Mouse (Mus musculus) macrophage (primary cell): ENCODE measurements around the gene Gsdme. TPM values are rescaled to one million over a fixed set of nuclear protein-coding genes. Genes with fewer than 3 reads are reported as not detected.

Experiments
- H3K27ac ChIP-seq: fragments of 350-480 bp; formaldehyde crosslinking; 2 replicates; pipeline ENCODE4 v1.9.0; 2021
- H3K36me3 ChIP-seq: fragments of 350-480 bp; formaldehyde crosslinking; 2 replicates; pipeline ENCODE4 v1.9.0; 2021; ENCODE audit errors: inconsistent target
- H3K4me3 ChIP-seq: fragments of 350-480 bp; formaldehyde crosslinking; 2 replicates; pipeline ENCODE4 v1.9.0; 2021; ENCODE audit errors: inconsistent target
- H3K79me2 ChIP-seq: fragments of 350-480 bp; formaldehyde crosslinking; 2 replicates; pipeline ENCODE4 v1.9.0; 2021; ENCODE audit errors: inconsistent target
- WGBS: methylation state at CpG from one replicate; pipeline ENCODE4 v1.1.7; 2026; ENCODE audit warnings: inconsistent platforms; ENCODE audit not compliant: missing documents; 5-methylcytosine and 5-hydroxymethylcytosine counted together
- polyA plus RNA-seq: library from polyadenylated mRNA; stranded (reverse); fragments of 250-400 nt; gene quantifications from 3 replicates; pipeline ENCODE4 v1.2.4, GENCODE M21; 2018; ENCODE audit warnings: inconsistent platforms
- total RNA-seq, 78 experiments: library from RNA; depleted of rRNA; stranded (reverse); fragments of 250-400 nt; gene quantifications; 1 replicate in 9 of 78; 2 replicates in 24 of 78; 3 replicates in 43 of 78; 4 replicates in 2 of 78; pipeline ENCODE4 v1.2.4; 2018; ENCODE audit warnings: inconsistent platforms in 56 of 78

Gene Gsdme
- 1 to 10 TPM in 24 of 26 experiments, under 1 TPM in 2; 0.67 to 9.3 (median 3.3) TPM for total RNA-seq (2018; cell fraction: chromatin; rRNA removed)
- total RNA-seq (2018; cell fraction: cytosol; rRNA removed) = 1 to 10 TPM; 2.7 to 5.4 (median 4.1) TPM
- 10 to 100 TPM in 1 of 26 experiments, 1 to 10 TPM in 25; 1.4 to 18.3 (median 3.7) TPM for total RNA-seq (2018; cell fraction: nucleus; rRNA removed)
- 3.0 to 13.4 TPM (median 4.4 TPM) in 3 replicates for polyA plus RNA-seq

GRCm38 (mm10) chr6:50263670-50264069 lies at the start of gene Gsdme:
TSS of gene Gsdme (minus strand) at chr6:50263862.
- Histone ChIP-seq H3K4me3 (no peak within 1 kb of the TSS), H3K27ac (no peak within 1 kb of the TSS), H3K36me3 (no peaks in the 10 kb centered on the region), H3K79me2 (no peaks in the 10 kb centered on the region)
- WGBS = 36% methylated on average over 6 of the region's 6 CpGs

GRCm38 (mm10) chr6:50312647-50313046 lies 49.0 kb upstream of the Gsdme start:
- 68% methylated on average over 4 of the region's 4 CpGs for WGBS
- Histone ChIP-seq H3K27ac (no peak overlapping the region), H3K79me2 (no peaks in the 10 kb centered on the region), H3K4me3 (no peak overlapping the region), H3K36me3 (no peaks in the 10 kb centered on the region)

- 84% methylated on average over 6 of the region's 6 CpGs for WGBS
- no peak overlapping the region for H3K27ac ChIP-seq
- no peak overlapping the region for H3K4me3 ChIP-seq
- no peaks in the 10 kb centered on the region for H3K36me3 ChIP-seq
- H3K79me2 ChIP-seq = no peaks in the 10 kb centered on the region
Observed at GRCm38 (mm10) chr6:50309019-50309418, 45.4 kb upstream of the Gsdme start.

- Histone ChIP-seq H3K36me3 (no peaks in the 10 kb centered on the region), H3K27ac (peak overlapping the region; percentile 95)
- 12% methylated on average over 4 of the region's 4 CpGs for WGBS
Observed at GRCm38 (mm10) chr6:50306625-50307024, 43.0 kb upstream of the Gsdme start.

GRCm38 (mm10) chr6:50304949-50305491 lies 41.4 kb upstream of the Gsdme start:
- Histone ChIP-seq H3K27ac (peak overlapping the region; percentile 95), H3K4me3 (no peak overlapping the region), H3K36me3 (no peaks in the 10 kb centered on the region), H3K79me2 (no peaks in the 10 kb centered on the region)
- WGBS = 0% methylated on average over 4 of the region's 4 CpGs

More at GRCm38 (mm10) chr6:50306625-50307024, 43.0 kb upstream of the Gsdme start:
- Histone ChIP-seq H3K79me2 (no peaks in the 10 kb centered on the region), H3K4me3 (no peak overlapping the region)

- 92% methylated on average over 7 of the region's 7 CpGs for WGBS
- no peak overlapping the region for H3K27ac ChIP-seq
- no peak overlapping the region for H3K4me3 ChIP-seq
- H3K79me2 ChIP-seq = no peaks in the 10 kb centered on the region
- no peaks in the 10 kb centered on the region for H3K36me3 ChIP-seq
Observed at GRCm38 (mm10) chr6:50301121-50301520, 37.5 kb upstream of the Gsdme start.

- WGBS = 84% methylated on average over 6 of the region's 6 CpGs
- no peak overlapping the region for H3K4me3 ChIP-seq
- no peaks in the 10 kb centered on the region for H3K79me2 ChIP-seq
- H3K36me3 ChIP-seq = no peaks in the 10 kb centered on the region
- no peak overlapping the region for H3K27ac ChIP-seq
Observed at GRCm38 (mm10) chr6:50300622-50301021, 37.0 kb upstream of the Gsdme start.

GRCm38 (mm10) chr6:50299071-50299470 lies 35.4 kb upstream of the Gsdme start:
- H3K36me3 ChIP-seq = no peaks in the 10 kb centered on the region
- H3K4me3 ChIP-seq = no peak overlapping the region
- H3K27ac ChIP-seq = no peak overlapping the region
- H3K79me2 ChIP-seq = no peaks in the 10 kb centered on the region
- 66% methylated on average over 7 of the region's 7 CpGs for WGBS

GRCm38 (mm10) chr6:50297671-50298070 lies 34.0 kb upstream of the Gsdme start:
- Histone ChIP-seq H3K27ac (no peak overlapping the region), H3K36me3 (no peaks in the 10 kb centered on the region), H3K79me2 (no peaks in the 10 kb centered on the region), H3K4me3 (no peak overlapping the region)
- 96% methylated on average over 9 of the region's 9 CpGs for WGBS

GRCm38 (mm10) chr6:50295136-50295535 lies 31.5 kb upstream of the Gsdme start:
- Histone ChIP-seq H3K4me3 (no peak overlapping the region), H3K27ac (no peak overlapping the region), H3K79me2 (no peaks in the 10 kb centered on the region), H3K36me3 (no peaks in the 10 kb centered on the region)
- WGBS = 18% methylated on average over 9 of the region's 10 CpGs

- H3K36me3 ChIP-seq = no peaks in the 10 kb centered on the region
- no peaks in the 10 kb centered on the region for H3K79me2 ChIP-seq
- WGBS = 33% methylated on average over 1 of the region's 1 CpGs
- H3K27ac ChIP-seq = no peak overlapping the region
- no peak overlapping the region for H3K4me3 ChIP-seq
Observed at GRCm38 (mm10) chr6:50294128-50294527, 30.5 kb upstream of the Gsdme start.

- H3K4me3 ChIP-seq = no peak overlapping the region
- no peaks in the 10 kb centered on the region for H3K36me3 ChIP-seq
- 0% methylated on average over 4 of the region's 4 CpGs for WGBS
- peak overlapping the region; percentile 24 for H3K27ac ChIP-seq
- H3K79me2 ChIP-seq = no peaks in the 10 kb centered on the region
Observed at GRCm38 (mm10) chr6:50291650-50292049, 28.0 kb upstream of the Gsdme start.

GRCm38 (mm10) chr6:50286881-50287280 lies 23.2 kb upstream of the Gsdme start:
- WGBS = 97% methylated on average over 3 of the region's 3 CpGs

GRCm38 (mm10) chr6:50279642-50280041 lies 16.0 kb upstream of the Gsdme start:
- no peak overlapping the region for H3K27ac ChIP-seq
- no peaks in the 10 kb centered on the region for H3K79me2 ChIP-seq
- WGBS = 83% methylated on average over 7 of the region's 7 CpGs
- no peaks in the 10 kb centered on the region for H3K36me3 ChIP-seq
- no peak overlapping the region for H3K4me3 ChIP-seq

More at GRCm38 (mm10) chr6:50286881-50287280, 23.2 kb upstream of the Gsdme start:
- Histone ChIP-seq H3K27ac (no peak overlapping the region), H3K4me3 (no peak overlapping the region), H3K36me3 (no peaks in the 10 kb centered on the region), H3K79me2 (no peaks in the 10 kb centered on the region)

GRCm38 (mm10) chr6:50273947-50274346 lies 10.3 kb upstream of the Gsdme start:
- Histone ChIP-seq H3K4me3 (no peak overlapping the region), H3K79me2 (no peaks in the 10 kb centered on the region), H3K27ac (no peak overlapping the region), H3K36me3 (no peaks in the 10 kb centered on the region)
- WGBS = 84% methylated on average over 4 of the region's 4 CpGs

- H3K4me3 ChIP-seq = no peak overlapping the region
- no peaks in the 10 kb centered on the region for H3K36me3 ChIP-seq
- 95% methylated on average over 1 of the region's 1 CpGs for WGBS
- H3K27ac ChIP-seq = no peak overlapping the region
- no peaks in the 10 kb centered on the region for H3K79me2 ChIP-seq
Observed at GRCm38 (mm10) chr6:50273416-50273815, 9.8 kb upstream of the Gsdme start.
